Mouse (Mus musculus): Measurements from ENCODE around the gene Sema6d.

GRCm38 (mm10) chr2:124264309-124264708 lies 174.5 kb downstream of the Sema6d start:
- TF ChIP-seq CTCF (IDR thresholded peaks at IDR 0.05; ENCODE audit: low read depth, low read length) (no peak), GATA1 (IDR thresholded peaks at IDR 0.05; ENCODE audit: borderline replicate concordance, low read length) (no peak)
